Mouse (Mus musculus) frontal cortex, postnatal 36 days (tissue): ENCODE results near the gene Snrnp48.
A peak's percentile ranks its signal among the peaks of the same experiment; 100 is the strongest.

Experiments used
- DNase-seq, 2 experiments: peaks; one replicate each; pipeline ENCODE4 v3.0.0; 2022; ENCODE audit warnings: low spot score in 2 of 2

Gene Snrnp48

DNA sequence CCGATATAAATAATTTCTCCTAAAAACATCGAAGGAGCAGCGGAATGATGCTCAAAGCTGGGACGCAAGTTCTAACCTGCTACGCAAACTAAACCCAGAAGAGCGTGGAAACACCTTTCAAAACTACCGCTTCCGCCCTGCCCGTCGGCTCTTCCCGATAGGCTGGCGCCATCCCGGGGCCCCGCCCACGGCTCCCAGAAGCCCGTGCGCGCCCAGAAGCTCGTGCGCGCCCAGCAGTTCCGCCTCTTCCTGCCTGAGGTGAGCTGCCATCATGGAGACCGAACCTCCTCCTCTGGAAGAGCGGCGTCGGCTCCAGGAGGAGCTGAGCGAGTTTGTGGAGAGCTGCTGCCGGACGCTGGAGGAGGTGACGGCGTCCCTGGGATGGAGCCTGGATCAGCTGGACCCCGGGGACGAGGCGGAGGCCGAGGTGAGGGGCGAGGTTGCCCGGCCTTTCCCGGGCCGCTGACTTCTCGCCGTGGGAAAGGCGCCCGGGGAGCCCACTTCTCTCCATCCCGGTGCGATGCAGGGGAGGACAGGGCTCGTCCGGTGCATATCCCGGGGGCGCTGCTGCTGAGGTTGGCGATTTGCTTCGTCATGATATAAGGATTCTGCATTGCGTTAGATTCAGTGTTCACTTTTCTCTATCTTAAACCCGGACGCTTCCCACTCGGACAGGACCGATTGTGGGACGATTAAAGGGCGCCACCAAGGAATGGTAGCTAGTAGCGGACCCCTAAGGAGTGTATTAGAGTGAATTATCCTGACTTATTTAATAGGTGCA is at the start of gene Snrnp48:
Gene Snrnp48, plus strand, starts transcription at position 237 of the 781 bp plus-strand sequence.
- peak; percentile 82 to 90 for DNase-seq

DNA sequence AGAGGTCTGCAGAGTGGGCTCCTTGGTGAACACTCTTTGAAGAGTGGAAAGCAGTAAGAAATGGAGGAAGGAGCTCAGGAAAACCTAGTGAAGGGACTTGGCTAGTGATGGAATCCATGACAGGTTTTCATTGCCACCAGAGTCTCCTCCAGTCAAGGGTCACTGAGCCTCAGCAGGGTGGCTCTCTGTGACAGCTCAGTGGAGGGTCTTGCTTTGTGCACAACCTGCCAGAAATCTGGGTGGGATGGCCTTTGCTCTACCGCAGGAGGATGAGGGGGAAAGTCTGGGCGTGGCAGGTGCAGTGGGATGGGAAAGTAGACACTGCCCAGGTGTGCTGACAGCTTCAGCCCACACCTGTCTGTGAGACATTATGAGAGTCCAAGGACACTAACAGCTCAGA is 49.2 kb upstream of the Snrnp48 start:
- no peak for DNase-seq

DNA sequence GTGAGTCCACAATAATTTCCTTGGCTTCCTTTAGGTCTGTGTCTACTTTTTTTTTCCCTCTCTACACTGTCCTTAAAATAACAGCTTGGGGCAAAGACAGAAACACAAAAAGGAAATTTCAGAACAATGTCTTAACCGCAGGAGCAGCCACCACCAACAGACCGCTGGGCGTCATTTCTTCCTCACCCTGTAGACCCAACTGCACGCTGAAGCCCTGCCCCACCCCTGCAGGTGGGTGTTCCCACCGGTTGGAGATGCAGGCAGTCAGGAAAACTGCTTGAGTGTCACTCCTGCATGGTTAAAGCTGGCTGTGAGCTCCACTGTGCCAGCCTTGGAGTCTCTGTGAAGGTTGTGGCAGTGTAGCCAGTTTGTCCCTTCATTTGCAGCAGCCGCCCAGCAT is 47.1 kb upstream of the Snrnp48 start:
- DNase-seq, result no peak

DNA sequence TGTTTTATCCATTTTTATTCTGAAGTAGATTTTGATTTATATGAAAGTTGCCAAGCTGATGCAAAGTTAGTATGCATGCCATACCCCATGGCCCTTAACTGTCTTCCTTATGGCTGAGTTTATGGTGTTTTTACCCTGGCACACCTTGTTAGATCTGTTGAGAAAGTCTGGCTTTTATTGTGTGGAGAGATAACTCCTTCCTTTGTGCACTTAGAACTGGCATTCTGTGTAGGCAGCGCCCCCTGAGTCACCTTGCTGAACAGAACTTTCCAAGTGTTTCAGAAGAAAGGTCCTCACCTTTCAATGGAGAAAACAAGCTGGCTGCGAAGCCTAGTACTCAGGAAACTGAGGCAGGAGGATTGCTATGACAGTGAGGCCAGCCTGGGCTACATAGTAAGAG is 42.7 kb upstream of the Snrnp48 start:
- no peak for DNase-seq

DNA sequence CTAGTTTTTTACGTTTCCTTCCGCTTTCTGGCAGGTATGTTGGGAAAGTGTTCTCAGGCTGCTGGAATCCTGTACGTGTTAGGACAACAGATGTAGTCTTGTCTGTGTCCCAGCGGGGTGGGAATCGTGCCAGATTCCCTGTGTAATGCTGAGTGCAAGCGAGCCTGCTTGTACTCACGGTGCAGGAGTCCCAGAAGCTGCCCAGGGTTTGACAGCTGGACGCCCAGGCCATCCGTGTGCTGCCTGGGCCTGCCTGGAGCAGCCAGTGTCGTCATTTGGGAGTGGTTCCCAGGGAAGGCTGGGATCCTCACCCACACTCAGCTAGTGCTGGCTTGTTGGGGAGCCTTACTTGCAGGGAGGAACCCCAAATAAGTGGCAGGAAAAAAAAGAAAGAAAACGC is 42.1 kb upstream of the Snrnp48 start:
- DNase-seq, result peak in 1 of 2 experiments; percentile 6

DNA sequence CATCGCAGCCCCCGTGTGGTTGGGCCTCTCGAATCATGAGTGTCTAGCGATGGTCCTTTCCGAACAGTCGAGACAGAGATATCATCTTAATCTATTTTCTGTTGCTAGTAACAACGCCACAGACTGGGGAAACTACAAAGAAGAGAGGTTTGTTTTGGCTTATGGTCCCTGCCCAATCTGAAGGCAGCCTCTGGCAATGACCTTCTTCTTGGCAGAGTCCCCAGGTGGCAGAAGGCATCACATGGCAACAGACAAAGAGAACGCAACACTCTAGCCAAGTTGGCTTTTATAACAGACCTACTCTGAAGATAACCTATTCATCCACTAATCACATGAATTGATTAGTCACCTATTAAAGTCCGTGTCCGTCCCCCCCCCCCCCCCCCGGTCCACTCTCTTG is 39.8 kb upstream of the Snrnp48 start:
- DNase-seq, result no peak

DNA sequence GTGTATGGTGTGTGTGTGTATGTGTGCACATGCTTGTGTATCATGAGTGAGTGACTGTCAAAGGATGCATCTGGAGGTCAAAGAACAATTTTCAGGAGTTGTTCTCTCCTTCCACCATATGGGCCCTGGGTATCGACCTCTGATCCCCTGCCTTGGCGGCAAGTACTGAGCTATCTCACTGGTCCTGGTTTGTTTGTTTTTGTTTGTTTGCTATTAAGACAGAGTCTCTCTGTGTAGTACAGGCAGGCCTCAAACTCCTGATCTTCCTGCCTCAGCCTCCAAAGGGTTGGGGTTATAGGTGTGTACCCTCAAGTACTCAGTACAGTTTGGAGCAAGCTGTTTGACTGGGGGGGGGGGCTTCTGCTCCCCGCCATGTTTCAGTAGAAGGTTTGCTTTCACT is 37.7 kb upstream of the Snrnp48 start:
- no peak for DNase-seq

DNA sequence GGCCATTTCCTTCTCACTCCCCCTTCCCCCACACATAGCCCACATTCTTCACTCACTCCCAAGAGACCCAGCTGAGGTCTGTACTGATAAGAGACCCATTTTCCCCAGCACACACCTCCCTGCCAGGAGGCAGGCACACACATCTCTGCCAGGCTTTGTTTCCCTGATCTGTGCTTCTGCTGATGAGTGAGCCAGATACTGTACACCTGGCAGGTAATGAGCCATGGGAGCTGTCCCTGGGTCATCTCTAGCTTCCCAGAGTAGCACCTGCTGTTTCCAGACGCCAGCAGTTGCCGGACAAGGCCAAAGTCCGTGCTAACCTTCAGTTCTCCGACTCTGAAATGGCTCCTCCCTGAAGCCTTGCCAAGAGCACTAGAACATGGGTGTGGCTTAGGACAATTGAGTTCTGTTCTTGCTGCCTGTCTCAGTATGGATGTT is 34.0 kb upstream of the Snrnp48 start:
- no peak for DNase-seq

DNA sequence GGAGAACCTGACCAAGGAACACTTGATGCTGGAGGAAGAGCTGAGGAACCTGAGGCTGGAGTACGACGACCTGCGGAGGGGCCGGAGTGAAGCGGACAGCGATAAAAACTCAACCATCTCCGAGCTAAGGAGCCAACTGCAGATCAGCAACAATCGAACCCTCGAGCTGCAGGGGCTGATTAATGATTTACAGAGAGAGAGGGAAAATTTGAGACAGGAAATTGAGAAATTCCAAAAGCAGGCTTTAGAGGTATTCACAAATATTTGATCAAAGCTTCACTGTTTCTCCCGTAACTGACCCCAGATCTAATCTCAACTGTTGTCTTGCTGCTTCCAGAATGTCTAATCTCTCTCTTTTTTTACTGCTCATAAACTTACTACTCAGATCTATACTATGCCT is 11.3 kb upstream of the Snrnp48 start:
- DNase-seq, result no peak

DNA sequence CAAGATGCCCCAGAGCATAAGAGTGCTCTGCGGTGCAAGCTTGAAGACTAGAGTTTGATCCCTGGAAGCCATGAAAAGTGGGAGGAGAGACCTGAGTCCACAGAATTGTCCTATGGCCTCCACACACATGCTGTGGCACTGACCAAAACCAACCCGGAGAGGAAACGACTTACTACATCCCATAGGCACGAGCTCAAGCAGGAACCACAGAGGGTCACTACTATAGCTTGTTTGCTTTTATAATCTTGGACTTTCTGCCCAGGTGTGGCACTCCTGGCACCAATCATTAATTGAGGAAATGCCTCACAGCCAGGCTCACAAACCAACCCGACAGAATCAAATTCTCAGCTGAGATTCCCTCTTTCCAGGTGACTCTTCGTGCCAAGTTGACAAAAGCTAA is 3.3 kb upstream of the Snrnp48 start:
- DNase-seq, result no peak

DNA sequence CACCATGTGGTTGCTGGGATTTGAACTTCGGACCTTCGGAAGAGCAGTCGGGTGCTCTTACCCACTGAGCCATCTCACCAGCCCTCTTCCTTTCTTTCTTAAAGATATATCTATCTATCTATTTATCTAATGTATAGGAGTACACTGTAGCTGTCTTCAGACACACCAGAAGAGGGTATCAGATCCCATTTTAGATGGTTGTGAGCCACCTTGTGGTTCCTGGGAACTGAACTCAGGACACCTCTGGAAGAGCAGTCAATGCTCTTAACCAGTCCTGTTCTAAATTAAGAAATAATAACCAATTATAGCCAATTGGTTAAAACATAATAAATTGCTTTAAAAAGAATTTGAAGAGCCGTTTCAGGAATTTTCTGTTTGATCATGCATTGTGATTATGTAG is 567 bp upstream of the Snrnp48 start:
- no peak for DNase-seq

DNA sequence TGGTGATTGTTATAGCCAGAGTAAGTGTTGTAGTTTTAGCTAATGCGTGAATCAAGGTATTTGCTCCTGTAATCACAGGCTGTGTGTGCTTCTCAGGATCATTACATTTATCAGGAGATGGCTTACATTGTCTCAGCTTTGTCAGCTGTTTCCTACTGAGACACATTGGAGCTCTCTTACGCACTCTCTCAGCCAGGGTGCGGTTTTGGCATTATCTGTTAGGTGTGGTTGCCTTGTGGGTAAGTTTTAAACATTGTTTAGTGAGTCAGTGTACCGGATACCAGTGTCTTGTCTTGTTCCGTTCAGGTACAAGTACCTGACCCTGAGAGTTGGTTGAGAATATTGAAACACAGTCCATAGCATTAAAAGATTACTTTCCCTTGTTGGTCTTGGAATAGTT is 6.4 kb downstream of the Snrnp48 start:
- DNase-seq, result no peak

DNA sequence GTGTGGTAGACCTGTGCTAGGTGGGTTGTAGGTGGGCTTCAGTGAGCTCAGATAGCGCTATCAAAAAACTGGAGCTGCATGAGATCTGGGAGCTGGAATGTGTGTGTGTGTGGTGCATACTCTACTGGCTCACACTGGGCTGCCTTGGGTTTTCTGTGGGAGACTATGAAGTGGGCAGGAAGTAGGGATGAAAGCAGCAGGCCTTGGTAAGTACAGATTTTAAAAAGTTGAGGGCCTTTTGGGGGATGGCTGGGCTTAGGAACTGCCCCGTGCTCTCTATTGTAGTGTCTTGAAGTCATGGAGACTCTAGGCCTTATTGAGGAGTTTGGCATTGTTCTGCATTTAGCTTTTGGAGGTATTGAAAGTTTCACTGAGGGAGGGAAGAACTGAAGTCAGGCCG is 13.9 kb downstream of the Snrnp48 start:
- DNase-seq, result no peak

DNA sequence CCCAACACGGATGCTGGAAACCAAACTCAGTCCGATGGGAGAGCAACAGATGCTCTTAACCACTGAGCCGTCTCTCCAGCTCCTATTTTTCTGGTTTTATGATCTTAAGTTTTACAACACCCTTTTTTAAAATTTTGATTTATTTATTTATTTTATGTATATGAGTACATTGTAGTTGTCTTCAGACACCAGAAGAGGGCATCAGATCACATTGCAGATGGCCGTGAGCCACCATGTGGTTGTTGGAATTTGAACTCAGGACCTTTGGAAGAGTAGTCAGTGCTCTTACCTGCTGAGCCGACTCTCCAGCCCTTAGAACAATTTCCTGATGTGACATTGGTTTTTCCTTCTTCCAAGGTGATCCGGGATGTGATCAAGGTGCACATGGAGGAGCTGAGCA is 15.6 kb downstream of the Snrnp48 start:
- DNase-seq, result no peak

DNA sequence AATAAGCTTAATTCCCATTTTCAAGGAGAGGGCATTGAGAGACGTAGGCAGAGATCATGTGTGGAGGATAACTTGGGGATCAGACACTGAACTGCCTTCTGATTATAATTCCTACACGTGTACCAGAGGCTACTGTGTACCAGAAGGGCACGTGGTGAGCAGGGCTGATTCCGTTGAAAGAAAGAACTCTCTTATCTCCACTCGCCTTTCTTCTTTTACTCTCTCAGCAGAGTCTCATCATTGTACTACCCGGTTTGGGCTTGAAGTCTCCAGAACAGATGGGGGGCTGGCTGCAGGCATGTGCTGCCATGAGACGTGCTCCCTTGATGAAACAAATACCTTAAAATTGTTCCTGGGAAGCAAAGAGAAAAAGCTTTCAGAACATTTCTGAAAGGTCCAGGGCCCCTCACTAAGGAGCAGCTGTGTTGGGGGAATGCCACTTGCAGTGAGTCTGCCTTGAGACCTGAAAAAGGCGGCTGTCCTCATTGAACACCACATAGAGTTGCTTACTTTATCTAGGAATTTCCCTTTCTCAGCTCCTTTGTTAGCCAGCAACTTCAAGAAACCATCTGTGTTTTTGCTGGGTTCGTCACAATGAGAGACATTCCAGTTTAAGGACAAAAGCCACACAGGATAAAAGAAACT is 25.6 kb downstream of the Snrnp48 start:
- DNase-seq, result no peak

DNA sequence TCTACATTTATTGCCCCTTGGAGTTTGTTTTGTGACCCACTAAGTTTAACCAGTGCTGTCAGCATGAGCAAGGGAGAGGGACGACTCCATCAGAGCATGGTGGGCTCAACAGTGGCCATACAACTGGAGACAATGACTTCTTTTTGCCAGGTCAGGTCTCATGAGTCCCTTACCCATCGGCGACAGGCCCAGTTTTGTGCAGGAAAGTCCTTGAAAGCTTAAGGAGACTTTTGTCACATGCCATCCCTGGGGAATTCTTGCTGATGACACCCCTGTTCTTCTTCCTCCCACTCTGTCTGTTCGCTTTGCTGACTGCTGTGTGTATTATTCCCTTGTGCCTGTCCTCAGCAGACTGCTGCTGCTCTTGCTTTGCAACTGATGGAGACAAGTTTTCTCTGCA is 27.7 kb downstream of the Snrnp48 start:
- no peak for DNase-seq

DNA sequence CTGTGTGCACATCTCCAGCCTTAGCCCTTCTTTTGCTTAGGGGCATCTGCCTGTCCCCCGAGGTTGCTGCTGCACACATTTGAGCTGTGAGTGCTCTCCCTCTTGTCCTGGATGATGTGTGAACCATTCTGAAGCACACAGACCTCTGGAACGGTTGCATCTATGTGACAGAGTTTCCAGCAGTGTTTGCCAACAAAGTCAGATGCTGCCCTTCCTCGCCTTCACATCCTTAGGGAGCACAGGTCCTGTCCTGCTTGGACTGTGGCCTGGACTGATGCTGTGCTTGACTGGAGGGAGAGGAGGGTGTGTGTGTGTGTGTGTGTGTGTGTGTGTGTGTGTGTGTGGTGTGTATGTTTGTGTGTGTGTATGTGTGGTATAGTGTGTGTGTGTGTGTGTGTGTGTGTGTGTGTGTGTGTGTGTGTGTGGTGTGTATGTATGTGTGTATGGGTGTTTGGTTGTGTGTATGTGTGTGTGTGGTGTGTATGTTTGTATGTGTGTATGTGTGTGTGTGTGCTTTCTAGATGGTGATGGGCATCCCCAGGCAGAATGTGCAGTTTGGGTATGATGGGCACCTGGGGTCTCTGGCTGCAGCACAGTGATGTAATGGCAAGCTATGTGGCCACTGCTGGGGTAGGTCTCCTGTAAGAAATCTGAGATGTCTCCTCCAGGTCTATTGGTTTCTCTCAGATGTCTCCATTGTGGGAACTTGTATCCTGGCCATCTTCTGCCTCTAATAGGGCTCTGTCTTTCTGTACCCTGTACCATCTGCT is 28.3 kb downstream of the Snrnp48 start:
- no peak for DNase-seq

DNA sequence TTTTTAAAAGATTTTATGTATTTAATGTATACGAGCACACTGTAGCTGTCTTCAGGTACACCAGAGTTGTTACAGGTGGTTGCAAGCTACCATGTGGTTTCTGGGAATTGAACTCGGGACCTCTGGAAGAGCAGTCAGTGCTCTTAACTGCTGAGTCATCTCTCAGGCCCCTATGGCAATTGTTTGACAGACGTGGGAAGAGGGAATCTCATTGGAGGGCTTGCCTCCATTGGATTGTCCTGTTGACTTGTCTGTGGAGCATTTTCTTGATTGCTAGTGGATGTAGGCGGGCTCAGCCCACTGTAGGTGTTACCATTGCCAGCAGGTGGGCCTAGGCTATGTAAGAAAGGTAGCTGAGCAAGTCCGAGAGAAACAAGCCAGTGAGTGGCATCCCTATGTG is 29.9 kb downstream of the Snrnp48 start:
- DNase-seq, result no peak

DNA sequence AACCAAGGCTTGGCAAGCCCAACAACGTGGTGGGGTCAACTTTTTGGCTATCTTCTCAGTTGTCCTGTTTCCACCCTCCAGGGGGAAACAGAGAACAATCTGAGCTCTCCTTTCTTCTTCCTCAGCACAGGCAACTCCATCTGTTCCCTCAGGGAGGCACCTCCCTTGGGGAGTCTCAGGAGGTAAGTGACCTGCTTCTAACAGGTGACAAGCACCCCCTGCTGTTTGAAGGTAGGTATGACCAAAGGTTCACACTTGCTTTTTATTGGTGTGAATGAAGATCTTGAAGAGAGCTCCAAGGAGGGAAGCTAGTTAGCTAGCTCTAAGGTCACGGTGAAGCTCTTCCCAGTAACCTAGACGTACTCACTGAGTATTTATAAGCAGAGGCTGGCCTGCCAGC is 30.6 kb downstream of the Snrnp48 start:
- DNase-seq, result no peak

DNA sequence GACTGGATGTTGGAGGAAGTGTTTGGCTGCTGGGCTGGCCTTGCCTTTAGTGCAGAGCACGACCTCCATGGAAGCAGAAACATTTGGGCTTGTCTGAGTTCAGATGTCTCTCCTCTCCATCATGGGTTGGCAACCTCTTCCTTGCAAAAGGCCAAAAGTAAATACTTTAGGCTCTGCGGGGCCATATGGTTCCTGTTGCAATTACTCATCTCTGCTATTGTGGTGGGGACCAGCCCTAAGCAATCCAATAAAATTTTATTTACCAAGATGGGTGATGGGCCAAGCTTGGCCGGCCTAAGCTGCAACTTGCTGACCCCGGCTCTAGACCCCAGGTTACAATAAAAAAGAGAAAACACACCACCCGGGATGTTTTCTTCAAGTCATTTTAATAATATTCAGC is 43.4 kb downstream of the Snrnp48 start:
- no peak for DNase-seq

DNA sequence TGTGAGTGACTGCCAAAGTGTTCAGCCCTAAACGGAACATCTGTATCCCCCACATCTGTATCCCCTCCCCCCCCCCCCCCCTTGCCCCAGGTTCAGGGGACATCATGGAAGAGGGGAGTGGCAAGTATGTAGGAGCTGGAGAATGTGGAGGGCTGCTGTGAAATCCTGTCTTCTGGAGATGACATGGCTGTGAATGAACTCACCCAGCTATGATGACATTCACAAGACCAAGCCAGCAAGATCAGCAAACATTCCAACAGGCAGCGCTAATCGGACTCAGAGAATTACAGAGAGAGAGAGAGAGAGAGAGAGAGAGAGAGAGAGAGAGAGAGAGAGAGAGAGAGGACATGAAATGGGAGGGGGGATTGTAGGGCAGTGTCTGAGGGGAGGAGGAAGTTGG is 46.5 kb downstream of the Snrnp48 start:
- DNase-seq, result no peak

DNA sequence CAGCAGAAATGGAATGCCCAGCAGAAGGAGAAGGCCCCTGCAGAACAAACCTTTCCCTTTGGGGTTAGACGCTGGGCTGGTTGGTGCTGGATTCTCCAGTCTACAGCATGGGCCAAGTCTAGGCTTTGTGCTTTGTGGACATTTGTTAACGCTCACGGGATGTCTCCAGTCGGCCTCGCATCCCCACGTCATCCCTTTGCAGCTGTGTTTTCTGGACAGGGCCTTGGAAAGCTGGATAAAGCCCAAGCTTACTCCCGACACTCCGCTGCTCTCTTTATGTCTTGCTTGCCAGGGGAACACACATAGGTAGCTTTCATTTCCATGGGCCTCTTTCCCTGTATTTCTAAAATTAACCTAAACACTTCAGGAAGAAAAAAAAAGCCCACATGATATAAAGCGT is 49.0 kb downstream of the Snrnp48 start:
- DNase-seq, result peak in 1 of 2 experiments; percentile 4

DNA sequence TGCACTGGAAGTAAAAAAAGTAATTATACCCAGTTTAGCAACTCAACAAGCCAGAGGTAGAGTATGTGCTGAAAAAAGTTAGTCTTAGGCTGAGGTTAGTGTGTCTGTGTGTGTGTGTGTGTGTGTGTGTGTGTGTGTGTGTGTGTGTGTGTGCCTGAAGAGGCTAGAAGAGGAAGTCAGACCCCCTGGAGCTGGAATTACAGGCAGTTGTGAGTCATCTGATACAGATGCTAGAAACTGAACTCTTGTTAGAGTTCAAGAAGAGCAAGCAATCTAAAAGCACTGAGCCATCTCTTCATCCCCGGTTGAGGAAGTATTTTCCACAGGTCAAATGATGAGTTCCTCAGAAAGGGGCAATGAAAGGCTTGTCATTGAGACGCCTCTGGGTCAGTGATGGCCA is 54.2 kb downstream of the Snrnp48 start:
- DNase-seq, result no peak
